Mouse (Mus musculus): ENCODE results near the gene Ak4. TPM values are rescaled to one million over a fixed set of nuclear protein-coding genes. Genes with fewer than 3 reads are reported as not detected.

The Ak4 gene
- total RNA-seq, 2 experiments from 2014 or later, result 10.2 to 11.8 TPM

DNA sequence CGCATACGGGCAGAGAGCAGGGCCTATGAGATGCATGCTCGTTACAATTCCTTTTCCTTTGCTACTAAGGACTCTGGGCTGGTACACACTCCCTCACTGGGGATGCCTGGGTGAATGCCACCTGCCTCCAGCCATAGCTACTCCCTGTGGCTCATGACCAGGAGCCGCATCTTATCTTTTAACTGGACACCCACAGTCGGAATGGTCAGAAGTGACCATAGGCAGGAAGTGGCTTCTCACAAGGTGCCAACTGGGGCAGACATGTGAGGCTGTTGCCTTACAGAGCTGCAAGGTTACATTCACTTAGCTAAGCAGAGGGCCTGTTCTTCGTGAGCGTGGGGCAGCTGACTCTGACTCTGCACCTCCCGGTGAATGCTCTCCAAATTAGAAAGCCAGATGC, 38.1 kb downstream of the Ak4 start:
- no peak for DNase-seq
- intact Hi-C loops (cut with DNase I), result no loop called here

DNA sequence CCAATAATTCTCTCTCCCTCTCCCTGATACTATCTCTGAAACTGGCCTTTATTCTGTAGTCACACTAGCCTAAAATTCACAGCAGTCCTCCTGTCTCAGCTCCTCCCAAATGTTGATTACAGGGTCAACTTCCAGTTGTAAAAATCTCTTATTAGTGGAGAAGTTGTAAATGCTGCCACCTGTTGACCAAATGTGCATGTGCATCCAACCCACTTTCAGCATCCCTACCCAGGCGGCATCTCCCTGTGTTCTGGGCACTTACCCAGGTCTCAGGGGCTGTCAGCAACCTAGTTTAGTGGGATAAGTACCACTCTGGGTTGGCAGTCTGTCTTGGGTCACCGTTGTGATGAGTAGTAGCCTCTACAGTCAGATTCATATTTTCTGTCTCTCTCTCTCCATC, 39.3 kb downstream of the Ak4 start:
- peak; percentile 65 for DNase-seq
- intact Hi-C loops (cut with DNase I), result no loop called here

DNA sequence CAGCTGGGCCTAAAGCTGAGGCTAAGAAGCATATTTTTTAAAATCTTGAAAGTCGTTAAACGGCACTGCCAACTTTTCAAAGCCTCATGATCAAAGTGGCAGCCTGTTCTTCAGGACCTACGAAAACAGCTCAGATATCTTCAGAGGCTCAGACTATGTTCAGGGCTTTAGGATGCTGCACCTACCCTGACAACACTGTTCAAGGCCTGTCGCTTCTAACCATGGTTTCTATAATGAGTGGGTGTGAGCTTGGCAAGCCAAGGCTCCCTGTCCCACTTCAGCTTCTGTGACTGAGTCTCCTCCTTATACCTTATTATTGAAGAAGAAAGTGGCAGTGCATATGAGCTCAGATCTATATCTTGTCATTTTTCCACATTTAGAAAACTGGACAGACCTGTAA, 40.3 kb downstream of the Ak4 start:
- intact Hi-C loops (cut with DNase I), result no loop called here
- no peak for DNase-seq

DNA sequence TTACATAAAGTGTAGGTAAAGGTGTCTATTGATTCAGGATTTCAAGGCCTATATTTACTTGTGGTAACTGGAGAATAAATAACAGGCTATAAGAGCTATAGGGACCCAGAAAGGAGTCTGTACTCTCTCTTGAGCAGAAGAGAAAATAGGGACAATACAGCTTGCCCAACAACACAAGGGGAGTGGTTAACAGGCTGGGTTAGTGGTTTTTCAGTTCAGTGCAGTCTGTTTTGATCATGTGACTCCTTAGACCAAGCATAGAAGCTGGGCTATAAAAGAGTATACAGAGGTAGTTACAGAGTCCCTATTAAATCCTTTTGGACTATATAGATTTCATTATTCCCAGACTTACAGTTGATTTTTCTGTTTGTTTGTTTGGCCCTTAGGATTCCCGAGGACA, 41.0 kb downstream of the Ak4 start:
- intact Hi-C loops (cut with DNase I), result no loop called here
- no peak for DNase-seq

DNA sequence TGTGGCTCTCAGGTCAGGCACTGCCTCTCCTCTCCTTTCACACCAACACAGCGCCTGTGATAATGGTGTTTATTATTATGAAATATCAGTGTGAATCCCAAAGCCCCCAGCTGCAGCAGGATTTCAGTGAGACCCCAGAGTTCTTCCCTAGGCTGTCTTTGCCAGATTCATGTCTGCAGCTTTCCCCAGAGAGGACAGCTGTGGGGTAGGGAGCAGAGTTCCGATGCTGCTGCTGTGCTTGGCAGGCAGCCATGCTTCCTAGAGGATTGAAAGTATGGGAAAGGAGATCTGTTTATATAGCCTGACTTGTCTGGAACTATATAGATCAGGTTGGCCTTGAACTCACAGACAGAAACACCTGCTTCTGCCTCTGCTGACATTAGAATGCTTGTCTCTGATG, 43.0 kb downstream of the Ak4 start:
- no peak for DNase-seq
- intact Hi-C loops (cut with DNase I), result no loop called here

DNA sequence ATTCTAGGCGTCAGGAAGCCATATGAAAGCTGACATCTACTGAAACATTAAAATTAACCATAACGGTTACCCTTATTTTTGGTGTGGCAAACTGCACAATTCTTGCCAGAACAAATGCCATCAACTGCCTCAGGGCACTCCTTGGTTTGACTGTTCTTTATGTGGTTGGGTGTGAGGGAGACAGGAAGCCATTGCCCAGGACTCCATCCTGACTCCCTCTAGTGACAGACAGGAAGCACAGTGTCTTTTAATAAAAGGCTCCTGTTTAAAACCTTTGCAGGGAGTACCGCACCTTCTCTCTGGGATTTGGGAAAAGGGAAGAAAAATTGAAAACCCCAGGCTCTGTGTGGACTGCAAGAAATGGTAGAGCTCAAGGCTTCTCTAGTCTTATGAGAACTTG, 47.2 kb downstream of the Ak4 start:
- no peak for DNase-seq
- intact Hi-C loops (cut with DNase I), result no loop called here

DNA sequence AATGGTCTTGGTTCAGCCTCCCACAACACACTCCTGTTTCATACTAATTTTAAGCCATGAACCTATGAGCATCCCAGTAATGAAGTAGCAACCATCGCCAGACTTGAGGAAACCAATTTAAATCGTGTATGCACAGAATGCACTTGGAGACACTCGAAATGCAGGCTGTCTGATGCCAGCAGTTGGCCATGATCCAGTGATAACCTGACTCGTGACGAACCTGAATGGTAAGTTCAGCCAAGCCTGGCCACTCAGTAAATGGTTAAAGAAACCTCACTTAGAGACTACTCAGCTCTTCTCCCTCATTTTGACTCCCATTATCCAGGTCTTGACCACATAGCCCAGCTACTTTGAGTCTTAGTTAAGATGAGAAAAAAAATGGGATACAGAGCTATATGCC, 50.2 kb downstream of the Ak4 start:
- intact Hi-C loops (cut with DNase I), result no loop called here
- DNase-seq, result no peak

DNA sequence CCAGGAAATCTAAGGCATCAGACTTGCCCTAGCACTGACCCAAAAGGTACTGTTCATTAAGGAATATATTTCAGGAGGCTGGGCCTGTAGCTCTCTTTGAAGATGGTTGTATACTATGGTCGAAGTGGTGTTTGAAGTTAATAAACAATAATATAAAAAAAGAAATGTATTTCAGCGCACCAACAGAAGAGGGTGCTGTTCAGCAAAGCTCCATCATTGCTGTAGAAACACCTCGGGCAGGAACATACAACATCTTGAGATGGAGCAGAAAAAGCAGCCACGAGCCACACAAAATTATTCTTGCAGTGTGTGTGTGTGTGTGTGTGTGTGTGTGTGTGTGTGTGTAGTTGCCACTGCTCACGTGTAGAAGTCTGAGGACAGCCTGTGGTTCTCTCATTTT, 51.5 kb downstream of the Ak4 start:
- intact Hi-C loops (cut with DNase I), result no loop called here
- no peak for DNase-seq

DNA sequence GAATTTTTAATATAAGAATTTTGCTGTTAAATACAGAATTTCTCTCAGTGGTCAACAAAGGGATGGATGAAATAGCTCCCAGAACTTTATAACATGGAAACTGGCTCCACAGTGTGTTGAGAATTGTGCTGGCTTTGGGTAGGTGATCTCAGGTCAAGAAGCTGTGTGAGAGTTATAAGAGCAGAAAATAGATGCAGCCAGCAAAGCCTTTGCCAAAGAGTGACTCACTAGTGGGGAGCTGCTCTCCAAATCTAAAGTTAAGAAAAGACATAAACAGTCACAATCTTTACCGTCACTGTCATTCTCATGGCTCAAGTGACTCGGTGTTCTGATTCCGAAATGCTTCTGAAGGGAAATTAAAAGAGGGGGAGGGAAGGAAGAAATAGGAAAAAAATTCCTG, 53.7 kb downstream of the Ak4 start:
- DNase-seq, result no peak
- intact Hi-C loops (cut with DNase I), result no loop called here

DNA sequence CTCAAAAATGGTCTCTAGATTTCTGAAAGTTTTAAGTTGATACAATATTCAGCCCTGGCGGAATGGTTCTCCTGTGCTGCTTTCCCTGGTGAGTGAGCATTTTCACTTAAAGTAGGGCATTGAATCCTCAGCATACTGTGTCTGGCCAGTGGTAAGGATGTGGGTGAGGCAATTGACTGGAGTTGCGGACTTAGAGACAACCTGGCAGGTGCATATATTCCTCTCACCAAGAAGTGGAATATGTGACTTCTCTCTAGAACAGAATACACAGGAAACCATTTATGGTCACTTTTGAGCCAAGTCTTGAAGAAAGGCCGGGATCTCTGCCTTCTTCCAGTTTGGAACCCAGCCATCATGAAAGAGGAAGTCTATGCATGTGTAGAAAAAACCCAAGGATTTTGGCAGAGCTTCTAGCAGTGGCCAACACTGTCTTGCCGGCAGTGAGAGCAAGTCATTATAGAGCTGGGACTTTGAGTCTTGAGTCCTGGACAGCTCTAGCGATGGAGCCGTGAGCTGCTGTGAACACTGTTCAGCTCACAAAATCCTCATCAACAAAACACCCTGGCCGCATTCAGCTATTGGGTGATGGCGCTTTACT, 71.3 kb downstream of the Ak4 start:
- DNase-seq, result no peak

DNA sequence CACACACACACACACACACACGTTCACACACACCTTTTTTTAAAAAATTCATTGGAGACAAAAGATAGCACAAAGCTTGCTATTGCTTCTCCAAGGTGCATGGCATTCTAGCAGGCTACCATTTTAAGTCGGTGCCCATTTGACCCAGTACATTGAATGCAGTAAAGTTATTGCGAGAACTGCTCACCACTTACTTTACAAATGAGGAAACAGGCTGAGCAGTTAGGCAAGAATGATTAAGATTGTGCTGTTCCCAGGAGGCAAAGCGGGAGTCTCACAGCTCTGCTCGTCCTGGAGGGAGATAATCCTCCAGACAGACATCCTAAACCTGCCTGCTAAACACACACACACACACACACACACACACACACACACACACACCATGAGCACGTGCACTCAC, 72.6 kb downstream of the Ak4 start:
- no peak for DNase-seq
- intact Hi-C loops (cut with DNase I), result no loop called here

More for the DNA sequence above, 71.3 kb downstream of the Ak4 start:
- intact Hi-C loops (cut with DNase I), result no loop called here

DNA sequence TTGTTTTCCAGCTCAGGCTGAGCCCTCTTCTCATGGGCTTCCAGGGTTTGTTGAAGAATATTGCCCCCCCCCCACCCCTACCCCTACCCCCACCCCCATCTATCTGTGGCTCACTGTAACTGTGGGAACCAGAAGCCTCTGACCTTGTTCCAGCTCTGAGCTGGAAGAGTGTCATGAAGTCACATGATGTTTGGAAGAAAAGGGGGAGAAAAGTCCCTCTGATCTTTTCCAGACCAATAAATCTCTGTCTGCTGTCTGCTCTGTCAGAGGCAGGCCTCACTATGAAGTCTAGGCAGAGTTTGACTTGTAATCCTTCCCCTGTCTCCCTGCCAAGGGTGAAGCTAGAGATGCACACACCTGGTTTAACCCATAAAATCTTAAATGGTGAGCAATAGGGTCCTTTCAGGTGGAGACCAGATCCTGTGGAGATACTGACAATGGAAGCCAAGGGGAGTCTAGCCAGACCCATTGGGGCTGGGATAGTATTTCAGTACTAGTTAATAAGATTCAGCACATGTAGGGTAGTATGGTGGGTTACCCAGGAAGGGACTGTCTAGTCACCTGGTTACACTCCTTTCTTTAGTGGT, 74.6 kb downstream of the Ak4 start:
- no peak for DNase-seq
- intact Hi-C loops (cut with DNase I), result no loop called here

DNA sequence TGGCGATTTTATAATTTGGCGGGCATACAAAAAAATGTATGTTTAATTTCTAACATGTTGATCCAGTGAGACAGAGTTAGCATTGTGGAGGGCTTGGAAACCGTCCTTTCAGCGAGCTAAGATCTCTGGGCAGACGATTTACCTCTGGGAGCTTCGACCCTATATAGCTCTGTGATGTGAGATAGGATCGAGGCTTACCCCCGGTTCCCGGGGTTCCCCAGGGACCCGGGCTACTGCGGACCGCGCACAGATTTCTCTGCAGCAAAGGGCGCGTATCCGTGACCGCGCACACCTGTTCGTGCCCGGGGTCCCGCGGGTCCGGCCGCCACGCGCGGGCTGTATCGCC, 77.1 kb downstream of the Ak4 start:
- intact Hi-C loops (cut with DNase I), result no loop called here

DNA sequence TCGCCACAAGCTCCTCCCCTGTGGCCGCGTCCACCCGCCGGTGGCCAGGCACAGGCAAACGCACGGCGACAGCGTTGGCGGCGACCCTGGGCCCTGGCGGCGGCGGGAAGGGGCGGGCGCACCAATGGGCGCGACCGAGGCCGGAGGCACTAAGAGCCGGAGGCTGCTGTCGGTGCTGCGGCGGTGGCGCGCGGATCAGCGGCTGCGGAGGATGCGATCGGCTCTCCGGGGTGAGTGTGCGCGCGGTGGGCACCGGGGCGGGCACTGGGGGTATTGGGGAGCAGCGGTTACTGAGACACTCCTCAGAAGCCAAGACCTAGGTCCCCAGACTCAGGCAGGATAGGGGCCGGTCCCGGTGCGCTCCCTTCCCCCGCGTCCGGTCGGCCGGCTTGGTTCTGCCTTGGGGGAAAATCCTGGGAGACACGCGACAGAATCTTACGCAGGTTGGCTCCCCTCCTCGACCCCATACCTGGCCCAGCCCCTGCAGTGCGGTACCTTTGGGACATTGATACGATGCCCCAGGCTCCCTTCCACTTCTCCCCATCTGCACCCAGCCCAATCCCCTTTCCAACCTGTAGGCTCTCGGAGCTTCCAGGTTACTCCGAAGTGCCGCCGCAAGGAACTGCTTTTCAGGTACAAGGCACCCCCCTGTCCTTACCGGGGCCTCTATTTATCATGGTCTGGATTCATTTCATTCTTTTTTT, 77.6 kb downstream of the Ak4 start, which contains the start of gene Dnajc6:
Gene Dnajc6 (plus strand): TSS at position 115 of the 704 bp plus-strand sequence.
- peak; percentile 43 for DNase-seq
- intact Hi-C loops (cut with DNase I), result no loop called here

More for the DNA sequence above, 77.1 kb downstream of the Ak4 start:
- no peak for DNase-seq

DNA sequence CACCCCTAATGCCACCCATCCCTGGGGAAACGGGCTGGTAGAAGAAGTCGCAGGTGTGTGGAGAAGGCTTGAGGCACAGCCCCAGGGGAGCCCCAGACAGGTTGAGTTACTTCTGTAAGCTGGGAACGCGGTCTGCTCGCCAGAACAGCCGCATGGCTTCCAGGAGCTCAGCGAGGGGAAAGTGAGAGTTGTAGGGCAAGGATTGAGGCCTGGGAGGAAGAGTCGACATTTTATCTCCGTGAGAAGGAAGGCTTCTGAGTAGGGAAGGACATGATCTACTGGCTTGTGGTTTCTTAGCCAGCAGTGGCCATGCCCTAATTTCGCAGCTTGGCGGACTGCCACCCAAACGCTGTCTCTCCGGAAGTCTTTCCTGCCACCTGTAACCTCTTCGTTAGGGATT, 78.3 kb downstream of the Ak4 start:
- peak; percentile 26 for DNase-seq

DNA sequence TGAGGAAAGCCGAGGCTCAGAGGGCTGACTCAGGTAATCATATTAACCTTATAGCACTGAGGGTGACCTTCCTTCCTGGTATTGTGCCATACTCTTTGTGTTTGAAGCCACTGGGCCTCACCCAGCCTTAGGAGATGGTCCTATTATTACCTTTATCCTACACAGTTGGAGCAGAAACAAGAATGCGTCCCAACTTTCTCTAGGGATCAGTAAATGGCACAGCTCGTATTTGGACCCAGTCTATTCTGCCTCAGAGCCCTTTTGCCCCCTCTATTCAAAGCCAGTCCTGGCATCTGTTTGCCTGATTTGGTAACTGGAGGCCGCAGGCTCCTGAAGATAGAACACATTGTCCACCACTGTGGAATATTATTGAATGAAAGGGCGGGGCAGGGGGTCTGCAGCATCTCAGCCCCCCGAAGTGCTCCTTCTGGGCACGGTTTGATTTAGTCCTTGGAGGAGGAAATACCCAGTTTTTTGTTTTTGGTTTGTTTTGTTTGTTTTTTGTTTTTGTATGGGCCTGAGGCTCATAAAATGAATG, 85.5 kb downstream of the Ak4 start:
- DNase-seq, result no peak
- intact Hi-C loops (cut with DNase I), result no loop called here

More for the DNA sequence above, 78.3 kb downstream of the Ak4 start:
- intact Hi-C loops (cut with DNase I), result no loop called here

DNA sequence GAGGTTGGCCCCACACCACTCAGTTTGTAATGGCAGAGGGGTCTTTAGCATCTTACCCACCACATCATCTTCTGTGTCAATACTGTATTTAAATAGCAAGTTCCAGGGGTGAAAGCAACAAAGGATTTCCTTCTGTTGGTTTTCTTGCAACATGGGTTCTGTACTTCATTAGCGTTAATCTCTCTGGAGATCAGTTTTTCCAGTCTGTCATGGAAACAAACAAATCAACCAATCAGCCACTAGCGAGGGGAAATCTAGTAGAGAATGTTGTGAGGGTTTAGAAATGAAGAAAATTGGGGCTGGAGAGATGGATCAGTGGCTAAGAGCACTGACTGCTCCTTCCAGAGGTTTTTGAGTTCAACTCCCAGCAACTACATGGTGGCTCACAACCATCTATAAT, 86.9 kb downstream of the Ak4 start:
- DNase-seq, result no peak
- intact Hi-C loops (cut with DNase I), result no loop called here

DNA sequence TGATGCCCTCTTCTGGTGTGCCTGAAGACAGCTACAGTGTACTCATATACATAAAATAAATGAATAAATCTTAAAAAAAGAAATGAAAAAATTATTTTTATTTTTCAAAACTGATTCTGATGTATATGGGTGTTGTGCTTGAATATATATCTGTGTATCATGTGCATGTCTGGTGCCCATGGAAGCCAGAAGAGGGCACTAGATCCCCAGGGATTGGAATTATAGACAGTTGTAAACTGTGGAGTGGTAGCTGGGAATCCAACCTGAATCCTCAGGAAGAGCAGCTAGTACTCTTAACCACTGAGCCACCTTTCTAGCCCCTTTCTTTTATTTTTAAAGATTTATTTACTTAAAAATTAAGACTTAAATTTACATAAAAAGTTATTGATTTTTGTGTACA, 87.3 kb downstream of the Ak4 start:
- no peak for DNase-seq
- intact Hi-C loops (cut with DNase I), result no loop called here

DNA sequence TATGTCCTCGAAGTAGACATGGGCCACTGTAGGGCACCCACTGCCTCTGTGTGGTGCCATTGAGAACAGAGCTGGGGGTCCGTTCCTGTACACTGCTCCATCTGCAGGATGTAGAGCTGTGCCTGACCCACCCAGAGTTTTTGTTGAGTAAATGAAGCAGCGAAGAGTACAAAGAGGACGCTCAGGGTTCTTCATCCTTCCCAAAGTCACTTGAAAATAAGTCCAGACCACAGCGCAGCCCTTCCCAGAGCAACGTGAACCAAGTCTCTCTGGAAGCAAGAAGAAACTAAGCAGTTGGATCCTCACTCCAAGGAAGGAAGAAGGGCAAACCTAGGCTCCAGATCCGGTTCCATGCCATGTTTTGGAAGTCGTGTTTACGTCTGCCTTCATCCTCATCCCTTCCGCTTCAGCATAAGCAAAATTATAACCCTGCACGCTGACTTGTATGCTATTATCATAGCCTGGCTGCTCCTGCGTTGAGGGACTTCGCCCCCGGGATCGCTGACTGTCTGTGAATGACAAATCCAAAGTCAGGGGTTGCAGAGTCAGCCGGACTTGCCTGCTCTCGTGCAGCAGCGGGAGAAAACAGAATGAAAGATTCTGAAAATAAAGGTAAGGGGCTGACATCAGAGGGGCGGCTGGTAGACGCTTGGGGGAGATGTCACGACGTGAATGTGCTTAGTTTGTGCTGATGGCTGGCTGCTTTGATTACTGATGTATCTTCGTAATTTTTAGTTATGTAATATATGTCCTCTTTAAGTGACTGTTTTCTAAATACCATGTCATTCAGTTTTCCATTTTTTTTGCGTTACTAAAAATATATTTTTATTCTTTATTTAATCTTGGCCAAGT, 88.7 kb downstream of the Ak4 start:
- intact Hi-C loops (cut with DNase I), result no loop called here
- DNase-seq, result peak; percentile 64

DNA sequence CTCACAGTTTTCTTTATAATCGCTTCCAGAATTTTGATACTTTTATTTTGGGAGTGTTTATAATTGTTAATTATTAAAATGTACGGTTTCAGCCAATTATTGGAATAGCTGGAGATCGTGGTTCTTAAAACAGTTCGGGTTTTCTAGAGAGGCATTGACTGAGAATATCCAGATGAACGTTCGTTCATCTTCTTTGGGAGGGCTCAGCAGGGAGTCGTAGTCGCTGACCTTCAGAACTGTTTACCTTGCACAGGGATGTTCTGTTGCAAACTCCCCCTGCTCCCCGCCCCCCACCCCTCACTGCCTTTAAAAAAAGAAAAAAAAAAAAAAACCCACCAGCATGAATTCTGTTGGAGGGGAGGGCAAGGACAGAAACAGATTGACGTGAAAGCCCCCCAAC, 89.4 kb downstream of the Ak4 start:
- intact Hi-C loops (cut with DNase I), result no loop called here

DNA sequence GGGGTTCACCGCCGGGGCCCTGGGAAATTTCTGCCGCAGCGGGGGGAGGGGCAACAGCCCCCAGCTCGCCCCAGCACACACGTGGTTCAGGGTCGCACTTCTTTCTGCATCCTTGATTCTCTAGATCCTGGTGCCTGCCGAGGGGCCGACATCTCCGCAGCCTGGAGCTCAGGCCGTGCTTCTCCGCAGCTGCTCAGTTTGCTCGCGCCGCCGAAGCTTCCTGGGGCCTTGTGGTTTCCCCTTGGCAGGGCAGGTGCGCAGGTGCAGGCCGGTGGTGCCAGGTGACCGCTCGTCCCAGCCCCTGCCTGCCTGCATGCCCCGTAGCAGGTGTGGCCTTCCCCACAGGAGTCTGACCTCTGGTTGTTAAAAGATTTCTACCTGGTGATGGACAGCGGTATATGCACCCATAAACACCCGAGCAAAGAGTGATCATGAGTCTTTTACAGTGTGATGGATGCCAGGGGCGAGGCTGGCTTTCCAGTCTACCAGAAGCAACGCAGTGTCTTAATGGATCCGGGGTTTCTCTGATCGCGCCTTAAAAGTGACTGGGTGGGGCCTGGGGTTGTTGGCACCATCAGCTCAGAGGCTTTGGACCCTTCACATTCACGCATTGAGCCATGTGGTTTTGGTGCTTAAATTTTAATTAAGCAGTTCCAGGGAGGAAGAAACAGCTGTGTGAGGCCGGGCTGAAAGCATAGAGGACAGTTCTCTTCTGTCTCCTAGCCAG, 89.9 kb downstream of the Ak4 start:
- DNase-seq, result peak; percentile 39
- intact Hi-C loops (cut with DNase I), result no loop called here

More for the DNA sequence above, 89.4 kb downstream of the Ak4 start:
- DNase-seq, result peak; percentile 9
